Mouse (Mus musculus) testis, postnatal 14 days (tissue): Measurements from ENCODE around the gene Sec24d.

ENCODE experiments used
- DNase-seq: peaks from one replicate; pipeline ENCODE4 v3.0.0; 2021; ENCODE audit warnings: low spot score

Sec24d gene

GRCm38 (mm10) chr3:123266753-123267651 lies at the start of gene Sec24d:
Gene Sec24d, plus strand, starts transcription at chr3:123267455.
- peak; percentile 72 for DNase-seq

- no peak for DNase-seq
Measured at GRCm38 (mm10) chr3:123218646-123219045, 48.6 kb upstream of the Sec24d start.

- no peak for DNase-seq
Measured at GRCm38 (mm10) chr3:123227276-123227675, 40.0 kb upstream of the Sec24d start.

- no peak for DNase-seq
Measured at GRCm38 (mm10) chr3:123231639-123232038, 35.6 kb upstream of the Sec24d start.

GRCm38 (mm10) chr3:123234191-123234836 lies 32.9 kb upstream of the Sec24d start:
- no peak for DNase-seq

GRCm38 (mm10) chr3:123235495-123235894 lies 31.8 kb upstream of the Sec24d start:
- no peak for DNase-seq

GRCm38 (mm10) chr3:123235921-123236320 lies 31.3 kb upstream of the Sec24d start, which contains the start of gene Synpo2:
Gene Synpo2, minus strand, starts transcription at chr3:123236149.
- DNase-seq, result peak; percentile 32

GRCm38 (mm10) chr3:123237039-123237438 lies 30.2 kb upstream of the Sec24d start:
- no peak for DNase-seq

- DNase-seq, result no peak
Measured at GRCm38 (mm10) chr3:123237446-123237845, 29.8 kb upstream of the Sec24d start.

GRCm38 (mm10) chr3:123244376-123244775 lies 22.9 kb upstream of the Sec24d start:
- no peak for DNase-seq

GRCm38 (mm10) chr3:123245646-123246045 lies 21.6 kb upstream of the Sec24d start:
- no peak for DNase-seq

GRCm38 (mm10) chr3:123256181-123257101 lies 10.8 kb upstream of the Sec24d start:
- no peak for DNase-seq

GRCm38 (mm10) chr3:123258709-123259108 lies 8.5 kb upstream of the Sec24d start:
- no peak for DNase-seq

- no peak for DNase-seq
Measured at GRCm38 (mm10) chr3:123264706-123265105, 2.5 kb upstream of the Sec24d start.

- DNase-seq, result peak; percentile 53
Measured at GRCm38 (mm10) chr3:123267741-123268201, 516 bp downstream of the Sec24d start.

GRCm38 (mm10) chr3:123282866-123283615 lies 15.8 kb downstream of the Sec24d start:
- DNase-seq, result no peak

GRCm38 (mm10) chr3:123284284-123284683 lies 17.0 kb downstream of the Sec24d start:
- DNase-seq, result no peak

- no peak for DNase-seq
Measured at GRCm38 (mm10) chr3:123285649-123286048, 18.4 kb downstream of the Sec24d start.

- no peak for DNase-seq
Measured at GRCm38 (mm10) chr3:123288856-123289570, 21.8 kb downstream of the Sec24d start.

GRCm38 (mm10) chr3:123291670-123292069 lies 24.4 kb downstream of the Sec24d start:
- DNase-seq, result no peak

- no peak for DNase-seq
Measured at GRCm38 (mm10) chr3:123296654-123297053, 29.4 kb downstream of the Sec24d start.
